Mouse (Mus musculus) adrenal gland, adult 18-20 months (tissue): ENCODE results near the gene Olfr1396. TPM values are rescaled to one million over a fixed set of nuclear protein-coding genes. Genes with fewer than 3 reads are reported as not detected.

ENCODE experiments used
- DNase-seq, 2 experiments: peaks; one replicate each; pipeline ENCODE4 v3.0.0; 2021 to 2022; ENCODE audit warnings: low spot score in 2 of 2
- long read RNA-seq, 2 experiments: library from polyadenylated mRNA; stranded (forward); transcript quantifications; one replicate each; pipeline ENCODE4 v2.0.0; 2021
- total RNA-seq, 2 experiments: library from RNA; stranded (reverse); gene quantifications; 1 replicate in 1 of 2; 2 replicates in 1 of 2; pipeline ENCODE4 v1.2.3; 2021

The Olfr1396 gene
- total RNA-seq = 1 to 10 TPM; 1.2 to 4.1 TPM
- long read RNA-seq, experiment 1, partial matches to known transcripts = 0 of 1 reads
- long read RNA-seq, experiment 1, other reads (novel, unspliced or antisense) = 1 of 1 reads
- long read RNA-seq, experiment 2, partial matches to known transcripts = 0 of 1 reads
- long read RNA-seq, experiment 2, other reads (novel, unspliced or antisense) = 0 of 1 reads

DNA sequence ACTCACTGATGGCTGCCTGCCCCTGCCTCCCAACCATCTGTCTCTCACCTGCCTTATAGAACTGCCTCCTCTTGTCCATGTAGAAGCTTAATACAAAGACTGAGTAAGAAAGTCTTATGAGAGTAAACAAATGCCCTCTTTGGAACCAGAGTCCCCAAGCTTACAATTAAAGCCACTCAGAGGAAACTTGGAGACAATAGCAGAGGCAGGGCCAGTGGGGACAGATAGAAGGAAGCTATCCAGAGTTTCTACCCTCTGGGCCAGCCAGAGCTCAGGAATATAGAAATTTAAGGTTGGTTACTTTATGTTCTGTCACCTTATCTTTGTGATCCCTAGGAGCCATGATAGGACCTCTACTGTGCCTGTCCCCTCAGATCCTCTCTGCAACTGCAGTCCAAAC lies at the start of gene Olfr1396:
TSS of gene Olfr1396 (minus strand) at position 101 of the 400 bp plus-strand sequence.
- no peak for DNase-seq

DNA sequence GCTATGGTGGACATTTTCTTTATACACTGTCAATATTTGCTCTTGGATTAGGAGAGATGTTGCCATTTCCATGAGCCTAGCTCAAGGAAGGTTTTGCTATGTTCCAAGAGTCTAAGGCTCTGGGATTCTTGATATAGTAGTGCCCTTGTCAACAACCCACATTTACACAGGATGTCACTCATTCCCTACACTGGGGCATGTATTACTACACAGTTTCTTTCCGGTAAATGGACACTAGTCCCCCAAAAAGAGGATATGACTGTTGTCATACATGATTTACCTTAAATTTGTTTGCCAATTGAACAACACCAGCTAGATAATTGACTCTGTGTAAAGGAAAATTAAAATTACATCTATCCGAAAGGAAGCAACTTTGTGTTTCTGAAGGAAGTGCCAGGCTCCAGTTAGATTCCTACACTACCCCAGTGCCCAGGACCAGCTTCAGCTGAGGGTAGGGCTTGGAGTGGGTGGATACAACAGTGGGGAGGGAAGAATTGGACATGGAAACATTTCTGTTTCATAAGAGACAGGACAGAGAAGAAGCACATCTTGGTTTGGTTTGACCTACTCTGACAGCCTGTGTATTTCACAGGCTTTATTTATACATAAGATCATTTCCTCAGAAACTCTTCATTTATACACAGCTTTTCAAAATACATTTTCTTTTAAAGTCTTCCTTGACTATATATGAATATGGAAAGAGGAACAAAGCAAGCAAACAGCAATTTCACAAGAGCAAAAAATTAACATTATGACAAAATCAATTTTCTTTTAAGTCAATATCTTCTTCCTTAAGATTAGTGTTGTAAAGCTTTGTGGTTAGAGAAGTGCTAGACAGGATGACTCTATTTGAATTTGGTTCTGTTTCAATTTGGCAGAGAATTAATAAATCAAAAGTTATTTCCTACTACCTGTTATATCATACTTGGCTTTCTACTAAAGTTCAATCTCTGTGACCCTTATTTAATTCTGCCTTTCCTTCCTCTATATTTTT lies 42.4 kb upstream of the Olfr1396 start:
- no peak for DNase-seq

GRCm38 (mm10) chr11:49154077-49154476 lies 39.4 kb upstream of the Olfr1396 start, which contains the start of gene Olfr1394:
Olfr1394 (plus strand) TSS chr11:49154377.
- no peak for DNase-seq

- no peak for DNase-seq
Observed at GRCm38 (mm10) chr11:49141974-49142373, 27.3 kb upstream of the Olfr1396 start, which contains the start of gene Olfr1395. Olfr1395 (plus strand) TSS chr11:49142274.

DNA sequence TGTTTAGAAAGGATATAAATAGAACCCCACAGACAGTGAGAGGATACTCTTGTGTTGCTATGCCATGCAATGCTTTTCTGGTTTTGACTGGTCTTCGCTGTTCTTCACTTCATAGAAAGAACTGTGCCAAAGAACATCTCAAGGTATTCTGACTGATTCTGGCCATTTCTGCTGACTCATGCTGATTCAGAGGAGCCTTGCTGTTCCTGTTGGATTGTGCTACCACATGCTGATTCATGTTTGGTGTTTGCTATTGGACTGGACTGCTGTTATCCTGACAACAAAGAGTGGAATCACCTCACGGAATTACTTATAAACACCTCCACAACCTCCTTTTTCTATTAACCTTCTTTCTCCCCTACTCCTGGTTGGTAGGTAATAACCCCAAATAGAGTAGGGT lies 9.5 kb upstream of the Olfr1396 start:
- DNase-seq = no peak

DNA sequence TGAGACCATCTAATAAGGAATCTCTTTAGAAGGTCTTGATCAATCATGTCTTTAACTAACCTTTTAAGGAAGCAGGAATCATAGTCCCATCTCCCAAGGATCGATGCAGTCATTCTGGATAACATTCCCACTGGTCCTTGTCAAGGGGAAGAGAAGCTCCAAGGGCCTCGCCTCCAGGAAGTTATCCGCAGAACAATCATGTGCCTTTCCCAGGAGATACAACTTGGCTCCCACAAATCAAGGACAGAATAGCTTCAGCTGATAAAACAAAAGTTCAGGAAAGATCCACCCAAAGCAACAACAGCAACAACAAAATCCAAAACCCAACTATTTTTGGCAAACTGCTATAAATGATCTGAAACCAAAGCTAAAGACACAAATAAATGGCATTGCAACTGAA lies 5.0 kb upstream of the Olfr1396 start:
- no peak for DNase-seq

DNA sequence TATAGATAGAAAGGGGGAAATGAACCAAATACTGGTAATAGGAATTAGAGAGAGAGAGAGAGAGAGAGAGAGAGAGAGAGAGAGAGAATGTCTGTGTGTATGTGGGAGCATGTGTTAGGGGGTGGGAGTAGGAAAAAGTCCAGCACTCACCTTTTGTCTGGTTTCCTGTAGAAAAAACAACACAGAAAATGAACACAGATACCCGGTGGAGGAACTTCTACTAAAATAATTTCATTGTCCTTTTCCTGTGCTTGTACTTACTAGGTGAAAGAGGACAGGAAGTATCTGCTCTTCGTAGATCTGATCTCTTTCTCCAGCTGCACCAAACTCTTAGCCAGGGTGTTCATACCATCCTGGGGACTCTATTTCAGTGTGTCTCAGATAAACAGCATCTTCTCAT lies 516 bp downstream of the Olfr1396 start:
- DNase-seq = no peak

DNA sequence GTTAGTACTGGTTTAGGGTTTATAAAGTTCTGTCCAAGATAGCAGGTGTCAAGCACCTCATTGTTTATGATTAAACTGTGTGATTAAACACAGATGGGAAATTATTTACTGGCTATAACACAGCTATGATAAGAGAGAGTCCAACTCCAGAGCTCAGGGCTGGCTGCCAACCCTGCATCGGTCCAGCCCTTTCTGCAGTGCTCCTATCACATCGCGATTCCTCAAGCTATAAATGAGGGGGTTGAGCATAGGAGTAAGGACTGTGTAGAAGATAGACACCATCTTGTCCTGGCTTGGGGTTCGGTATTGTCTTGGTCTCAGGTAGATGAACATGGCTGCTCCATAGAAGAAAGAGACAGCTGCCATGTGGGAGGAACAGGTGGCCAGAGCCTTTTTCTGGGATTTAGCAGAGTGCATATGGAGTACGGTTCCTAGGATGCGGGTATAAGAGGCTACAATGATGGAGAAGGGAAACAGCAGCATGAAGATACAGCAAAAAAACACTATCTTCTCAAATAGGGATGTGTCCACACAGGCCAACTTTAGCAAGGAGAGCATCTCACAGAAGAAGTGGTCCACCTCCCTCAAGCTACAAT lies 2.0 kb downstream of the Olfr1396 start:
- no peak for DNase-seq

GRCm38 (mm10) chr11:49111000-49111399 lies 3.7 kb downstream of the Olfr1396 start:
- no peak for DNase-seq

GRCm38 (mm10) chr11:49108833-49109232 lies 5.8 kb downstream of the Olfr1396 start:
- no peak for DNase-seq

DNA sequence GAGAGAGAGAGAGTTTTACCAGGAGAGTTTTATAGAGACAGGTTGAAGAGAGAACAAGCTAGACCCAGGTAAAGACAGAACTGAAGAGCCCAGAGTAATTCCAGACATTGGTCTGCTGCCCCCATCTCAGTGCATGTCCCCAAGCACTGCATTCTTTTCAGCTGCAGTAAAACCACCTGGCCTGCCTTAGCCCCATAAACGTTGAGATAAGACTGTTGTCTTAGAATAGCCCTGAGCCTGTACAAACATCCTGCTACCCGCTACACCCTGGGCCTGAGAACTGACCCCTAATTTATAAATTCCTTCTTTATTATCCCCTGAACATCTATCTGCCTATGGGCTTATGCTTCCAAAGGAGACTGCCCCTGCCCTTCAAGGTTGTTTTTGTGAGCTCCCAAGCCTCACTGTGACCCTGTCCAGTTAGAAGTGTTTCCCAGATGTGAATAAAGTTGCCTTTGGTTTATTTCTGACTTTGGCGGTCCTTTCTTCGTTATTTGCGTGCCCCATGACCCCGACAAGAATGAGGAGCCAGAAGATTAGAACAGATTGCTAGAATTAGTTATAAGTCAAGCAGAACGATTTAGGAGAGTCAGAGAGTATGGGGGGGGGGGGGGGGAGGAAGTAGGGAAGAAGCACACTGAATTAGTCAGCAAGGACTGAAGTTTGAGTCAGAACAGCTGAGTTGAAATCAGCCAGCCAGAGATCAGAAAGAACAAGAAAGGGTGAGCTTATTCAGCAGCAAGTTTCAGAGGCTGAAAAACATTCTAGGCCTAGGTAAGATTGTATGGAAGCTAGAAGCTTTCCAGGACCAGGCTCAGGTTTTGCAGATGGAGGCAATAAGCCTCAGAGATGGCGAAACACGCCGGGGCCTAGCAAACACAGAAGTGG lies 6.8 kb downstream of the Olfr1396 start:
- DNase-seq = no peak

DNA sequence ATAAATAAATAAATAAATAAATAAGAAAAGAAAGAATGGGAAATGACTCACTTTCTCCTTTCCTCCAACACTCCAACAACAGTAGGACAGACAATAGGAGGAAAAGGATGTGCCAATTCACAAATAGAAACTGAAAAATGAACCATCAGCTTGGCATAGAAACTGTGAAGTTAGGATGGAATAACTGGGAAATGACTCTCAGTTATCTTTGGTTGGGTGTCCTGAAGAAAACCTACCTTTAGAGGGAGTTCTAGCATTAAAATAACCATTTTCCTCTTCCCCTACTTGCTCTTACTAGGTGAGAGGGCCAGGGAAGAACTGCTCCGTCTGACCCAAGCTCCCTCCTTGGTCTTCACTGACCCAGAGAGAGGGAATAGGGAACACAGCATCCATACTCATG lies 8.9 kb downstream of the Olfr1396 start:
- no peak for DNase-seq

DNA sequence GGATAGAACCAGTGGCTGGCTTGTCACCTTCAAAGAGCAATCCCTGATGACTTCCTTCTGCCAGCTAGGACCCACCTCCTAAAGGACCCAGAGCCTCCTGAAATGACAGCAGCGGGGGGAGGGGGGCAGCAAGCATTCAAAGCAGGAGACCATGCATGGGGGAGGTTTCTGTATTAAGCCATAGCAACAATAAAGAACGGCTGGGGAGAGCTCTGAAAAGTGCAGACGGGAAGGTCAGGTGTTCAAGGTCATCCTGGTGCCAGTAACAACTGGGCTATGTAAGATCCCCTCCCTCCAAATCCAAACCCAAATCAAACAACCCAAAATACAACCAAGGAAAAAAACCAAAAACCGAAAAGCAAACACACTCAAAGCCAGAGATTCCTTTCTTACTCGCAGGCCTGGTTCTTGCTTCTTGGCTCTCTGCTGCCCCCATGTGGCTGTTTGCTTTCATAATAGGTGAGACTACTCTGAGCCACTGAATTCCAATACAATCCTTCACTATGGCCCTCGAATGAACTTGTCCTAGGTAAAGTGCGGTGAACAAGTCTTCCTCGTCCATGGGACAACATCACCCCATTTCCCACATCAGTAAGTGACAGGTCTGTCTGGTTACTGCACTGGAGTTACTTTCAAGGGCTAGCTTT lies 11.5 kb downstream of the Olfr1396 start:
- peak; percentile 87 to 92 for DNase-seq

GRCm38 (mm10) chr11:49101500-49101899 lies 13.2 kb downstream of the Olfr1396 start:
- DNase-seq = no peak

DNA sequence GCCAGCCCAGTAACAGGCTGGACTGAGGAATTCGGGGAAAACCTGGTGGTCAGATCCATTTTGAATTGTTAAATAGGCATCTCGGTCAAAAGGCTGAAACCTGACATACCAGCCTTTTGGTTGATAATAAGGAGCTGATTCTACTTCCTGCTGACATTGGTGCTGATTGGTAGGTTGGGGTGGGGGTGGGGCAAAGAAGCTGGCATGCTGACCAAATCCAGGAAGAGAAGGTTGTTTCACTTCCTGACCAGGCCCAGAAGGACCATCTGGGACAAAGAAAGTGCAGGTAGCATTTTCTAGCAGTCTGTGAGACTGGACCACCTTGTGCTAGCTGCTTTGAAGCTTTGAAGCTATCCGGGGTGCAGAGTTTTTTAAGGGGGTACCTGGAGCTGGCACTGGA lies 14.3 kb downstream of the Olfr1396 start:
- no peak for DNase-seq

DNA sequence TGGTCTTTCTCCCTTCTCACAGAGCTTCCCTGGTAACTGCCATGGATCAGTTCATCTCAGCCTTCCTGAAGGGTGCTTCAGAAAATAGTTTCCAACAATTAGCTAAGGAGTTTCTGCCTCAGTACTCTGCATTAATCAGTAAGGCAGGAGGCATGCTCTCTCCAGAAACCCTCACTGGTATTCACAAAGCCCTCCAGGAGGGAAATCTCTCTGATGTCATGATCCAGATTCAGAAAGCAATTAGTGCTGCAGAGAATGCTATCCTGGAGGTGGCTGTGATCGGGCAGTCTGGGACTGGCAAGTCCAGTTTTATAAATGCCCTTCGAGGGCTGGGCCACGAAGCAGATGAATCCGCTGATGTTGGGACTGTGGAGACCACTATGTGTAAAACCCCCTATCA lies 19.3 kb downstream of the Olfr1396 start:
- DNase-seq = no peak

GRCm38 (mm10) chr11:49093861-49094660 lies 20.6 kb downstream of the Olfr1396 start:
- no peak for DNase-seq

- DNase-seq = no peak
Observed at GRCm38 (mm10) chr11:49092786-49093185, 21.9 kb downstream of the Olfr1396 start.

DNA sequence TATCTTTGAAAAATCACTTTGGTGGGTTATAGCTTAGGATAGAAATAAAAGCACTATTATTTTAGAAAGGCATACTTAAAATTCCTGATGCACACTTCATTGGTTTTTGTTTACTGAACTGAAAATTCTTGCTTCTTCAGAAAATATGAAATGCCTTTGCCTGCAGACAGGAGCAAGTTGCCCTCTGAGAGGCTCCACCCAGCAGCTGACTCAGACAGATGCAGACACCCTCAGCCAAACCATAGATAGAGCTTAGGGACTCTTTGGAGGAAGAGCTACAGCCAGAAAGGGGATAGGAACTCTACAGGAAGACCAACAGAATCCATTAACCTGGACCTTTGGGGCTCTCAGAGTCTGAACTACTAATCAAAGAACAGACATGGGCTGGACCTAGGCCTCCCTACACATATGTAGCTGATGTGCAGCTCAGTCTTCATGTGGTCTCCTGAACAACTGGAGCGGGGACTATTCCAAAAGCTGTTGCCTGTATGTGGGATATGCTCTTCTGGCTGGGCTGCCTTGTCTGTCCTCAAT lies 22.6 kb downstream of the Olfr1396 start:
- DNase-seq = no peak
